Mouse (Mus musculus): ENCODE data around the gene Alkbh2. TPM values are rescaled to one million over a fixed set of nuclear protein-coding genes. Genes with fewer than 3 reads are reported as not detected.

Gene Alkbh2
- polyA plus RNA-seq (2012; rRNA removed) = 8.8 and 9.4 TPM in 2 replicates

GRCm38 (mm10) chr5:114127374-114128349 is at the start of gene Alkbh2:
Gene Alkbh2, minus strand, starts transcription at chr5:114128218.
- peak; percentile 81 for DNase-seq (ENCODE audit: low spot score)

GRCm38 (mm10) chr5:114176548-114177400 is 48.8 kb upstream of the Alkbh2 start:
- DNase-seq (ENCODE audit: low spot score) = no peak

- DNase-seq (ENCODE audit: low spot score) = peak; percentile 72
These were observed 47.7 kb upstream of the Alkbh2 start for GRCm38 (mm10) chr5:114175596-114176171.

GRCm38 (mm10) chr5:114174639-114175038 is 46.6 kb upstream of the Alkbh2 start:
- DNase-seq (ENCODE audit: low spot score) = no peak

- DNase-seq (ENCODE audit: low spot score) = no peak
These were observed 46.0 kb upstream of the Alkbh2 start for GRCm38 (mm10) chr5:114173877-114174581.

- DNase-seq (ENCODE audit: low spot score) = no peak
These were observed 45.4 kb upstream of the Alkbh2 start for GRCm38 (mm10) chr5:114173458-114173857.

GRCm38 (mm10) chr5:114172936-114173335 is 44.9 kb upstream of the Alkbh2 start:
- no peak for DNase-seq (ENCODE audit: low spot score)

GRCm38 (mm10) chr5:114170345-114170744 is 42.3 kb upstream of the Alkbh2 start:
- DNase-seq (ENCODE audit: low spot score) = no peak

- DNase-seq (ENCODE audit: low spot score) = no peak
These were observed 35.2 kb upstream of the Alkbh2 start for GRCm38 (mm10) chr5:114163117-114163696.

GRCm38 (mm10) chr5:114162106-114162815 is 34.2 kb upstream of the Alkbh2 start:
- DNase-seq (ENCODE audit: low spot score) = no peak

- DNase-seq (ENCODE audit: low spot score) = no peak
These were observed 33.4 kb upstream of the Alkbh2 start for GRCm38 (mm10) chr5:114161424-114161823.

- DNase-seq (ENCODE audit: low spot score) = no peak
These were observed 29.2 kb upstream of the Alkbh2 start for GRCm38 (mm10) chr5:114157236-114157635.

GRCm38 (mm10) chr5:114155168-114155933 is 27.3 kb upstream of the Alkbh2 start:
- no peak for DNase-seq (ENCODE audit: low spot score)

GRCm38 (mm10) chr5:114154765-114155164 is 26.7 kb upstream of the Alkbh2 start:
- DNase-seq (ENCODE audit: low spot score) = no peak

- no peak for DNase-seq (ENCODE audit: low spot score)
These were observed 25.5 kb upstream of the Alkbh2 start for GRCm38 (mm10) chr5:114153490-114153889.

- DNase-seq (ENCODE audit: low spot score) = no peak
These were observed 24.5 kb upstream of the Alkbh2 start for GRCm38 (mm10) chr5:114152359-114153092.

- DNase-seq (ENCODE audit: low spot score) = no peak
These were observed 19.3 kb upstream of the Alkbh2 start for GRCm38 (mm10) chr5:114147043-114147972.
